Mouse (Mus musculus): ENCODE results near the gene Cog6. TPM values are rescaled to one million over a fixed set of nuclear protein-coding genes. Genes with fewer than 3 reads are reported as not detected.
"Not testable (repeated sequence)": the region's sequence is repeated elsewhere in the genome, so short reads cannot be mapped to it uniquely, and the experiment has no call there.

Gene Cog6
- polyA plus RNA-seq, 1 experiment from 2014 or later, result 52.1 TPM

GRCm38 (mm10) chr3:52990041-52990737, 26.8 kb downstream of the Cog6 start:
- Histone ChIP-seq H3K4me3 (no peak overlapping the region), H3K36me3 (peaks cover 46% of the 10 kb centered on the region), H3K9ac (no peak overlapping the region), H3K27me3 (no peaks in the 10 kb centered on the region), H3K4me1 (no peaks in the 10 kb centered on the region), H3K27ac (no peak overlapping the region), H3K9me3 (no peaks in the 10 kb centered on the region), H3K4me2 (replicated peaks) (no peak overlapping the region)
- 74% methylated on average over 18 of the region's 18 CpGs for WGBS
- ATAC-seq (ENCODE audit: insufficient number of reproducible peaks, insufficient read depth, low FRiP score, low TSS enrichment), result no peak

- peaks cover 41% of the 10 kb centered on the region for H3K36me3 ChIP-seq
- 44% methylated on average over 5 of the region's 7 CpGs for WGBS
- ATAC-seq (ENCODE audit: insufficient number of reproducible peaks, insufficient read depth, low FRiP score, low TSS enrichment), result not testable (repeated sequence)
Observed at GRCm38 (mm10) chr3:52985508-52985941, 31.5 kb downstream of the Cog6 start.

GRCm38 (mm10) chr3:52983772-52984171, 33.3 kb downstream of the Cog6 start:
- WGBS, result 91% methylated on average over 3 of the region's 3 CpGs

More at GRCm38 (mm10) chr3:52985508-52985941, 31.5 kb downstream of the Cog6 start:
- not testable (repeated sequence) for H3K4me1 ChIP-seq; H3K27ac ChIP-seq; H3K9me3 ChIP-seq; H3K27me3 ChIP-seq; H3K4me3 ChIP-seq; H3K4me2 ChIP-seq (replicated peaks); H3K9ac ChIP-seq

DNA sequence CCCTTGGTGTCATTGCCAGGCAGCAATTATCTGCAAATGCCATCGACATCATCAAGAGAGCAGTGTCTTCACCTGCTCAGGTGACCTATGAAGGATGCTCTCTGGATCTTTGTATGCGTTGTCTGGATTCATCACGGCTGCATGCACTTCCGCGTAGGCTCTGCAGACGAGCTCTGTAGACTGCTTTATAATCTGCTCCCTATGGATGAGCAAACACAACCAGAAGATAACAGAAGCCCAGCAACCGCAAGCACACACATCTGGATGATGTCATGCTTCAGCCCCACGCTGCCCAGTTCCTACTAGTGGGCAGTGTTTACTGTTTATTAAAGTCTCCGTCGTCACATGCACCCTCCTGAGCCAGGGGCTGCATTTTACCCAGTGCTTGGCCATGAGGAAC, 34.0 kb downstream of the Cog6 start:
- WGBS, result 91% methylated on average over 10 of the region's 10 CpGs
- Histone ChIP-seq H3K36me3 (peaks cover 32% of the 10 kb centered on the region), H3K4me3 (no peak overlapping the region), H3K4me2 (replicated peaks) (no peak overlapping the region), H3K27me3 (no peaks in the 10 kb centered on the region), H3K4me1 (no peaks in the 10 kb centered on the region), H3K9ac (no peak overlapping the region), H3K27ac (no peak overlapping the region), H3K9me3 (no peaks in the 10 kb centered on the region)
- no peak for ATAC-seq (ENCODE audit: insufficient number of reproducible peaks, insufficient read depth, low FRiP score, low TSS enrichment)

More at GRCm38 (mm10) chr3:52983772-52984171, 33.3 kb downstream of the Cog6 start:
- H3K36me3 ChIP-seq, result peaks cover 40% of the 10 kb centered on the region
- H3K27me3 ChIP-seq, result no peaks in the 10 kb centered on the region
- ATAC-seq (ENCODE audit: insufficient number of reproducible peaks, insufficient read depth, low FRiP score, low TSS enrichment), result no peak
- H3K4me1 ChIP-seq, result no peaks in the 10 kb centered on the region
- H3K27ac ChIP-seq, result no peak overlapping the region
- no peak overlapping the region for H3K4me3 ChIP-seq
- no peaks in the 10 kb centered on the region for H3K9me3 ChIP-seq
- no peak overlapping the region for H3K4me2 ChIP-seq (replicated peaks)
- H3K9ac ChIP-seq, result no peak overlapping the region

- no peak overlapping the region for H3K9ac ChIP-seq
- ATAC-seq (ENCODE audit: insufficient number of reproducible peaks, insufficient read depth, low FRiP score, low TSS enrichment), result no peak
- no peaks in the 10 kb centered on the region for H3K4me1 ChIP-seq
- no peaks in the 10 kb centered on the region for H3K36me3 ChIP-seq
- no peak overlapping the region for H3K4me3 ChIP-seq
- H3K4me2 ChIP-seq (replicated peaks), result no peak overlapping the region
- WGBS, result 49% methylated on average over 15 of the region's 15 CpGs
- no peaks in the 10 kb centered on the region for H3K27me3 ChIP-seq
- H3K9me3 ChIP-seq, result no peaks in the 10 kb centered on the region
- H3K27ac ChIP-seq, result no peak overlapping the region
Observed at GRCm38 (mm10) chr3:52974674-52975556, 42.1 kb downstream of the Cog6 start.

DNA sequence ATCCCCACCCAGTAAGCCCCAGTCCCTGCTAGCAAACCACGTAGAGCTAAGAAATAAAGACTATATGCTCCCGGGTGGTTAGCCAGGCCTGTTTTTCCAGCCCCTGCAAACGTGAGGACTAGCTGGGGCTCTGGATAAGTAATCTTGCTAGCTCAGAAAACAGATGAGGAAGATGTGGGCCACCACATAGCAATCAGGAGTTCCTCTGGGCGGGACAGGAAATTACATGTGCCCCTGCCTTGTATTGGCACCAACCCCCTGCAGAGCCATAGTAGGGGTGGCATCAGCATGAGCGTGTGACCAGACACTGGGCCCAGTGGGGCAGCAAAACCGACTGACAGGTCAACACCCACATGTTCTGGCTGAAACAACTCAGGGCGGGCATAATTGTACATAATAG, 44.1 kb downstream of the Cog6 start:
- ATAC-seq (ENCODE audit: insufficient number of reproducible peaks, insufficient read depth, low FRiP score, low TSS enrichment), result no peak
- H3K9me3 ChIP-seq, result no peaks in the 10 kb centered on the region
- H3K9ac ChIP-seq, result no peak overlapping the region
- H3K4me2 ChIP-seq (replicated peaks), result no peak overlapping the region
- no peak overlapping the region for H3K27ac ChIP-seq
- H3K27me3 ChIP-seq, result no peaks in the 10 kb centered on the region
- H3K4me1 ChIP-seq, result no peaks in the 10 kb centered on the region
- no peak overlapping the region for H3K4me3 ChIP-seq
- 80% methylated on average over 7 of the region's 7 CpGs for WGBS
- H3K36me3 ChIP-seq, result no peaks in the 10 kb centered on the region

GRCm38 (mm10) chr3:52967046-52967445, 50.0 kb downstream of the Cog6 start:
- H3K36me3 ChIP-seq, result no peaks in the 10 kb centered on the region
- H3K4me2 ChIP-seq (replicated peaks), result no peak overlapping the region
- no peak overlapping the region for H3K9ac ChIP-seq
- no peak overlapping the region for H3K27ac ChIP-seq
- H3K9me3 ChIP-seq, result no peaks in the 10 kb centered on the region
- peaks cover 4% of the 10 kb centered on the region; the same call in 1 of the 2 replicates for H3K4me1 ChIP-seq
- no peaks in the 10 kb centered on the region for H3K27me3 ChIP-seq
- 89% methylated on average over 5 of the region's 5 CpGs for WGBS
- ATAC-seq (ENCODE audit: insufficient number of reproducible peaks, insufficient read depth, low FRiP score, low TSS enrichment), result no peak
- no peak overlapping the region for H3K4me3 ChIP-seq

DNA sequence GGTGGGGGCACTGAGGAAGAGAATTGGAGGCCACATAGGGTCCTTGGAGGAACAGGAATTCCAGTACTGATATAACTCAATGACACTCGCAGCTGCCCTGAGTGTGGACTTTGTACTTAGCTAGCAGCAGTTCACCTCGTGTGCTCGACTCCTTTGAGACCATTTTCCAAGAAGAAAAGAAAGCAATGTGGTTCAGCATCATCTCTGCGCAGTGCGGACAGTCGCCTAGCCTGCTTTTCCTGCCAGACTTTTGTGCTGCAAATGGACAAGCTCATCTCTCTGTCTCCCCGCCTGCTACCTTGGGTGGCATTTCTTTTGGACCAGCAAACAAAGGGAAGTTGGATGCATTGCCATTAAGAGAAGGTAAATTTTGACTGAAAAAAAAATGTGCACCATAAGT, 52.8 kb downstream of the Cog6 start:
- Histone ChIP-seq H3K27ac (no peak overlapping the region), H3K4me1 (peaks cover 4% of the 10 kb centered on the region; the same call in 1 of the 2 replicates), H3K27me3 (no peaks in the 10 kb centered on the region; the same call in 1 of the 2 replicates), H3K36me3 (no peaks in the 10 kb centered on the region), H3K9me3 (no peaks in the 10 kb centered on the region), H3K4me2 (replicated peaks) (no peak overlapping the region), H3K4me3 (no peak overlapping the region), H3K9ac (no peak overlapping the region)
- 74% methylated on average over 7 of the region's 7 CpGs for WGBS
- no peak for ATAC-seq (ENCODE audit: insufficient number of reproducible peaks, insufficient read depth, low FRiP score, low TSS enrichment)

GRCm38 (mm10) chr3:52963441-52963840, 53.6 kb downstream of the Cog6 start:
- H3K4me3 ChIP-seq, result no peak overlapping the region
- no peak for ATAC-seq (ENCODE audit: insufficient number of reproducible peaks, insufficient read depth, low FRiP score, low TSS enrichment)
- H3K9ac ChIP-seq, result no peak overlapping the region
- H3K9me3 ChIP-seq, result no peaks in the 10 kb centered on the region
- H3K27me3 ChIP-seq, result peaks cover 2% of the 10 kb centered on the region; the same call in 1 of the 2 replicates
- no peaks in the 10 kb centered on the region for H3K36me3 ChIP-seq
- H3K27ac ChIP-seq, result no peak overlapping the region
- no peak overlapping the region for H3K4me2 ChIP-seq (replicated peaks)
- H3K4me1 ChIP-seq, result peaks cover 4% of the 10 kb centered on the region; the same call in 1 of the 2 replicates
- 47% methylated on average over 8 of the region's 8 CpGs for WGBS

- 95% methylated on average over 14 of the region's 14 CpGs for WGBS
- no peaks in the 10 kb centered on the region for H3K9me3 ChIP-seq
- H3K4me3 ChIP-seq, result no peak overlapping the region
- no peak overlapping the region for H3K9ac ChIP-seq
- peaks cover 2% of the 10 kb centered on the region; the same call in 1 of the 2 replicates for H3K27me3 ChIP-seq
- no peak for ATAC-seq (ENCODE audit: insufficient number of reproducible peaks, insufficient read depth, low FRiP score, low TSS enrichment)
- H3K36me3 ChIP-seq, result no peaks in the 10 kb centered on the region
- no peak overlapping the region for H3K4me2 ChIP-seq (replicated peaks)
- peaks cover 4% of the 10 kb centered on the region; the same call in 1 of the 2 replicates for H3K4me1 ChIP-seq
- H3K27ac ChIP-seq, result no peak overlapping the region
Observed at GRCm38 (mm10) chr3:52962391-52962790, 54.6 kb downstream of the Cog6 start.

GRCm38 (mm10) chr3:52961661-52962060, 55.4 kb downstream of the Cog6 start:
- WGBS, result 87% methylated on average over 3 of the region's 3 CpGs
- Histone ChIP-seq H3K4me1 (peaks cover 4% of the 10 kb centered on the region; the same call in 1 of the 2 replicates), H3K4me2 (replicated peaks) (no peak overlapping the region), H3K27me3 (peaks cover 2% of the 10 kb centered on the region; the same call in 1 of the 2 replicates), H3K9ac (no peak overlapping the region), H3K9me3 (no peaks in the 10 kb centered on the region), H3K36me3 (no peaks in the 10 kb centered on the region), H3K4me3 (no peak overlapping the region), H3K27ac (no peak overlapping the region)
- ATAC-seq (ENCODE audit: insufficient number of reproducible peaks, insufficient read depth, low FRiP score, low TSS enrichment), result no peak

Data from embryonic facial prominence, embryonic 12.5 days (tissue).